ENCODE assay signal across 8 mouse cellular contexts in the genomic region with DNA sequence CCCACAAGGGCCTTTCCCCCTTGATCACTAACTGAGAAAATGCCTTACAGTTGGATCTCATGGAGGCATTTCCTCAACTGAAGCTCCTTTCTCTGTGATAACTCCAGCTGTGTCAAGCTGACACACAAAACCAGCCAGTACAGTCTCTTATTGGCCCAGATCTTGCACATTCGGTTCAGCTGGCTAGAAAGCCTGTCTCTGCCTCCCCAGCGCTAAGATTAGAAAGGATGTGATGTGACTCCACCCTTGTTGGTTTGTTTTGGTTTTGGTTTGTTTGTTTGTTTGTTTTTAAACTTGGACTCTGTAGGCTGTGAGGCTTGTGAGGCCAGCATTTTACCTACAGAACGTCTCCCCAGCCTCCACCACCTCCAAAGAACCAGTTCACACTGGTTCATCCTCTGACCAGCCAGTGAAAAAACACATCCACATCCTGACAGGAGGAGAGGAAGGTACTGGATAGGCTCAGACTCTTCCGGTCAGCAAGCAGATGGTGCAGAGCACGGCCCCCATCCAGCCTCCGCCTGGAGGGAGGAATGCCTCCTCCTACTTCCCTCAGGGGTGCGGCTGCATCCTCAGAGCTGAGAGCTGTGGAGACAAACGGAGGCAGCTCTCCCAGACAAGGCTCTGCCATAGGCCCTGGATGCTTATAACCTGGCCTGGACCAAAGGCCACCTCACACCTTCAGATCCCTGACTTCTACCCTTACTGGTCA. TPM values are rescaled to one million over a fixed set of nuclear protein-coding genes. Genes with fewer than 3 reads are reported as not detected.
DNase-seq lines count a peak whose midpoint lies in the region; ATAC-seq and TF ChIP-seq lines count a peak whose summit lies in the region.

No protein-coding gene starts in this region.

- no peak overlapping the region for H3K9ac ChIP-seq in forebrain, embryonic 11.5 days (ENCODE audit: low read length)
- H3K9ac ChIP-seq in forebrain, postnatal 0 days: no peak overlapping the region
- no peak overlapping the region for H3K9ac ChIP-seq in heart, embryonic 15.5 days
- no peak overlapping the region for H3K9ac ChIP-seq in liver, adult 2 months (ENCODE audit: low read depth, low read length)
- no peak overlapping the region for H3K9ac ChIP-seq in midbrain, embryonic 13.5 days (replicated peaks)

- H3K4me3 ChIP-seq in forebrain, embryonic 11.5 days (ENCODE audit: low read depth, low read length): no peak overlapping the region
- H3K4me3 ChIP-seq in forebrain, postnatal 0 days (ENCODE audit: low read depth, low read length): no peak overlapping the region
- peak overlapping the region; percentile 80 for H3K4me3 ChIP-seq in bone marrow, adult 2 months (replicated peaks; ENCODE audit: control insufficient read depth, low read depth, low read length)
- H3K4me3 ChIP-seq in heart, embryonic 15.5 days: no peak overlapping the region
- H3K4me3 ChIP-seq in liver, adult 2 months (ENCODE audit: insufficient read depth, low read depth, low read length): no peak overlapping the region
- H3K4me3 ChIP-seq in midbrain, embryonic 13.5 days (replicated peaks): no peak overlapping the region

- no peaks in the 10 kb centered on the region for H3K9me3 ChIP-seq in forebrain, embryonic 11.5 days (ENCODE audit: control insufficient read depth, low read length)
- H3K9me3 ChIP-seq in forebrain, postnatal 0 days (ENCODE audit: low read length): no peaks in the 10 kb centered on the region
- no peaks in the 10 kb centered on the region for H3K9me3 ChIP-seq in heart, embryonic 15.5 days (replicated peaks)
- H3K9me3 ChIP-seq in midbrain, embryonic 13.5 days: no peaks in the 10 kb centered on the region

- H3K4me1 ChIP-seq in forebrain, embryonic 11.5 days (replicated peaks; ENCODE audit: control insufficient read depth, insufficient read depth, low read length): peaks cover 4% of the 10 kb centered on the region; the same call in 1 of the 2 replicates
- no peaks in the 10 kb centered on the region for H3K4me1 ChIP-seq in forebrain, postnatal 0 days (ENCODE audit: insufficient read depth)
- peaks cover 8% of the 10 kb centered on the region; the same call in 1 of the 2 replicates for H3K4me1 ChIP-seq in bone marrow, adult 2 months (ENCODE audit: control insufficient read depth, insufficient read depth, low read length)
- peaks cover 9% of the 10 kb centered on the region; the same call in 1 of the 2 replicates for H3K4me1 ChIP-seq in heart, embryonic 15.5 days (replicated peaks)
- H3K4me1 ChIP-seq in liver, adult 2 months (ENCODE audit: control insufficient read depth, insufficient read depth, low read length): no peaks in the 10 kb centered on the region; the same call in 1 of the 2 replicates
- peaks cover 12% of the 10 kb centered on the region; the same call in 1 of the 2 replicates for H3K4me1 ChIP-seq in midbrain, embryonic 13.5 days (replicated peaks)

- WGBS in forebrain, embryonic 11.5 days: 44% methylated on average over 8 of the region's 8 CpGs
- 52% methylated on average over 8 of the region's 8 CpGs for WGBS in forebrain, postnatal 0 days
- 49% methylated on average over 8 of the region's 8 CpGs for WGBS in bone marrow, adult 2 months
- 27% methylated on average over 8 of the region's 8 CpGs for WGBS in heart, embryonic 15.5 days
- 59% methylated on average over 8 of the region's 8 CpGs for WGBS in liver, adult 2 months
- 41% methylated on average over 8 of the region's 8 CpGs for WGBS in midbrain, embryonic 13.5 days

- ATAC-seq in forebrain, embryonic 11.5 days (replicated peaks; ENCODE audit: low FRiP score): 0 out of 2 replicates have a peak, but pooled peaks have one; percentile 15
- no peak for ATAC-seq in forebrain, postnatal 0 days
- ATAC-seq in heart, embryonic 15.5 days (replicated peaks; ENCODE audit: insufficient number of reproducible peaks, insufficient read depth, low FRiP score, low read depth): peak; percentile 80; the same call in 1 of the 2 replicates
- ATAC-seq in midbrain, embryonic 13.5 days: no peak

- no peak for TF ChIP-seq POLR2A in bone marrow, adult 2 months (IDR thresholded peaks at IDR 0.05; ENCODE audit: borderline replicate concordance, control insufficient read depth, low read depth, low read length)
- no peak for TF ChIP-seq POLR2A in liver, adult 2 months (IDR thresholded peaks at IDR 0.05; ENCODE audit: extremely low read depth, insufficient read depth, low read length)

- H3K36me3 ChIP-seq in forebrain, embryonic 11.5 days (ENCODE audit: control insufficient read depth, insufficient read depth, low read length): no peaks in the 10 kb centered on the region
- H3K36me3 ChIP-seq in forebrain, postnatal 0 days (ENCODE audit: insufficient read depth): no peaks in the 10 kb centered on the region
- no peaks in the 10 kb centered on the region for H3K36me3 ChIP-seq in heart, embryonic 15.5 days
- no peaks in the 10 kb centered on the region for H3K36me3 ChIP-seq in liver, adult 2 months (ENCODE audit: control insufficient read depth, insufficient read depth, low read length)
- no peaks in the 10 kb centered on the region for H3K36me3 ChIP-seq in midbrain, embryonic 13.5 days

- DNase-seq in forebrain, embryonic 11.5 days (ENCODE audit: low spot score): peak; percentile 65
- DNase-seq in forebrain, postnatal 0 days: no peak
- no peak for DNase-seq in liver, adult 2 months (ENCODE audit: extremely low read depth, low read depth, low spot score)
- DNase-seq in layer of hippocampus, adult 18-20 months (ENCODE audit: low spot score in 2 of 2): no peak
- DNase-seq in right cerebral cortex, postnatal 36 days (ENCODE audit: low spot score in 2 of 2): no peak

- no peak overlapping the region for H3K27ac ChIP-seq in forebrain, embryonic 11.5 days (ENCODE audit: low read depth, low read length)
- no peak overlapping the region for H3K27ac ChIP-seq in forebrain, postnatal 0 days (ENCODE audit: low read depth, low read length)
- H3K27ac ChIP-seq in bone marrow, adult 2 months (ENCODE audit: control insufficient read depth, insufficient read depth, low read depth, low read length, poor library complexity): peak overlapping the region; percentile 99
- H3K27ac ChIP-seq in heart, embryonic 15.5 days: peak overlapping the region; percentile 72
- H3K27ac ChIP-seq in liver, adult 2 months (replicated peaks; ENCODE audit: insufficient read depth, low read depth, low read length): 0 out of 2 replicates have a peak overlapping the region, but pooled peaks have one; percentile 35
- no peak overlapping the region for H3K27ac ChIP-seq in midbrain, embryonic 13.5 days

- H3K27me3 ChIP-seq in forebrain, embryonic 11.5 days (ENCODE audit: control insufficient read depth, insufficient read depth, low read length): no peaks in the 10 kb centered on the region
- no peaks in the 10 kb centered on the region for H3K27me3 ChIP-seq in forebrain, postnatal 0 days (ENCODE audit: insufficient read depth, low read length)
- no peaks in the 10 kb centered on the region for H3K27me3 ChIP-seq in heart, embryonic 15.5 days
- H3K27me3 ChIP-seq in liver, adult 2 months (ENCODE audit: control insufficient read depth, insufficient read depth, low read length): no peaks in the 10 kb centered on the region
- no peaks in the 10 kb centered on the region for H3K27me3 ChIP-seq in midbrain, embryonic 13.5 days

- H3K79me2 ChIP-seq in liver, adult 2 months (ENCODE audit: control insufficient read depth, insufficient read depth, low read length): no peaks in the 10 kb centered on the region

- TF ChIP-seq CTCF in forebrain, postnatal 0 days (IDR thresholded peaks at IDR 0.05; ENCODE audit: low read depth): no peak
- TF ChIP-seq CTCF in bone marrow, adult 2 months (IDR thresholded peaks at IDR 0.05; ENCODE audit: control insufficient read depth, insufficient read depth, low read length): no peak
- TF ChIP-seq CTCF in liver, adult 2 months (IDR thresholded peaks at IDR 0.05; ENCODE audit: low read depth, low read length): 0 out of 2 replicates have a peak, but pooled peaks have one; percentile 7

- H3K4me2 ChIP-seq in forebrain, embryonic 11.5 days (ENCODE audit: low read depth, low read length, severe bottlenecking): no peak overlapping the region
- no peak overlapping the region for H3K4me2 ChIP-seq in forebrain, postnatal 0 days (ENCODE audit: low read depth)
- no peak overlapping the region for H3K4me2 ChIP-seq in heart, embryonic 15.5 days
- no peak overlapping the region for H3K4me2 ChIP-seq in midbrain, embryonic 13.5 days (replicated peaks)

RNA-seq across cellular contexts. Expression of a gene that starts 9.7 kb away (rescaled TPM):
- 2.5 TPM in 2 replicates for polyA plus RNA-seq in forebrain, embryonic 11.5 days (2014; fragmentation: Nextera tagmentation; extraction: Ambion mirVana)
- 2.3 and 4.1 TPM in 2 replicates for total RNA-seq in forebrain, postnatal 0 days (2014; rRNA removed)
- 1.9 and 2.0 TPM in 2 replicates for polyA plus RNA-seq in forebrain, postnatal 0 days (2015; fragmentation: Nextera tagmentation; extraction: Ambion mirVana)
- polyA plus RNA-seq in bone marrow, adult 2 months (2011; ENCODE audit: insufficient read depth, insufficient read length, low replicate concordance, missing spikeins): 43.0 and 112 TPM in 2 replicates
- polyA plus RNA-seq in heart, embryonic 15.5 days (2015; fragmentation: Nextera tagmentation; extraction: Ambion mirVana): 3.3 and 5.8 TPM in 2 replicates
- 3.0 and 3.6 TPM in 2 replicates for total RNA-seq in liver, adult 2 months (2014; rRNA removed)
- 0.60 and 1.2 TPM in 2 replicates for polyA plus RNA-seq in liver, adult 2 months (2012; rRNA removed)
- 1 to 10 TPM; 2.7 to 3.4 TPM for total RNA-seq in layer of hippocampus, adult 18-20 months (2021)
- polyA plus RNA-seq in midbrain, embryonic 13.5 days (2015; fragmentation: Nextera tagmentation; extraction: Ambion mirVana): 2.3 and 3.0 TPM in 2 replicates

RNA-seq across cellular contexts. Expression of a gene that starts 43.4 kb away (rescaled TPM):
- polyA plus RNA-seq in forebrain, embryonic 11.5 days (2014; fragmentation: Nextera tagmentation; extraction: Ambion mirVana): 252 and 259 TPM in 2 replicates
- 301 and 341 TPM in 2 replicates for total RNA-seq in forebrain, postnatal 0 days (2014; rRNA removed)
- 537 and 561 TPM in 2 replicates for polyA plus RNA-seq in forebrain, postnatal 0 days (2015; fragmentation: Nextera tagmentation; extraction: Ambion mirVana)
- polyA plus RNA-seq in bone marrow, adult 2 months (2011; ENCODE audit: insufficient read depth, insufficient read length, low replicate concordance, missing spikeins): 143 and 180 TPM in 2 replicates
- polyA plus RNA-seq in heart, embryonic 15.5 days (2015; fragmentation: Nextera tagmentation; extraction: Ambion mirVana): 189 and 199 TPM in 2 replicates
- 86.9 and 103 TPM in 2 replicates for total RNA-seq in liver, adult 2 months (2014; rRNA removed)
- polyA plus RNA-seq in liver, adult 2 months (2012; rRNA removed): 24.9 and 27.8 TPM in 2 replicates
- 100 to 1,000 TPM; 177 to 198 TPM for total RNA-seq in layer of hippocampus, adult 18-20 months (2021)
- 339 and 353 TPM in 2 replicates for polyA plus RNA-seq in midbrain, embryonic 13.5 days (2015; fragmentation: Nextera tagmentation; extraction: Ambion mirVana)

RNA-seq across cellular contexts. Expression of a gene that starts 43.5 kb away (rescaled TPM):
- 28.6 and 32.5 TPM in 2 replicates for polyA plus RNA-seq in forebrain, embryonic 11.5 days (2014; fragmentation: Nextera tagmentation; extraction: Ambion mirVana)
- 26.7 and 27.8 TPM in 2 replicates for total RNA-seq in forebrain, postnatal 0 days (2014; rRNA removed)
- 18.8 and 22.5 TPM in 2 replicates for polyA plus RNA-seq in forebrain, postnatal 0 days (2015; fragmentation: Nextera tagmentation; extraction: Ambion mirVana)
- polyA plus RNA-seq in bone marrow, adult 2 months (2011; ENCODE audit: insufficient read depth, insufficient read length, low replicate concordance, missing spikeins): 8.6 and 9.2 TPM in 2 replicates
- polyA plus RNA-seq in heart, embryonic 15.5 days (2015; fragmentation: Nextera tagmentation; extraction: Ambion mirVana): 54.7 and 64.6 TPM in 2 replicates
- 10.2 and 13.7 TPM in 2 replicates for total RNA-seq in liver, adult 2 months (2014; rRNA removed)
- polyA plus RNA-seq in liver, adult 2 months (2012; rRNA removed): 3.4 and 4.2 TPM in 2 replicates
- 100 to 1,000 TPM; 114 to 119 TPM for total RNA-seq in layer of hippocampus, adult 18-20 months (2021)
- 12.9 and 17.0 TPM in 2 replicates for polyA plus RNA-seq in midbrain, embryonic 13.5 days (2015; fragmentation: Nextera tagmentation; extraction: Ambion mirVana)

RNA-seq across cellular contexts. Expression of a gene that starts 59.3 kb away (rescaled TPM):
- polyA plus RNA-seq in forebrain, embryonic 11.5 days (2014; fragmentation: Nextera tagmentation; extraction: Ambion mirVana): not detected in 2 replicates
- 0.15 and 0.48 TPM in 2 replicates for total RNA-seq in forebrain, postnatal 0 days (2014; rRNA removed)
- 0.09 and 0.19 TPM in 2 replicates for polyA plus RNA-seq in forebrain, postnatal 0 days (2015; fragmentation: Nextera tagmentation; extraction: Ambion mirVana)
- not detected in 2 replicates for polyA plus RNA-seq in bone marrow, adult 2 months (2011; ENCODE audit: insufficient read depth, insufficient read length, low replicate concordance, missing spikeins)
- polyA plus RNA-seq in heart, embryonic 15.5 days (2015; fragmentation: Nextera tagmentation; extraction: Ambion mirVana): not detected in 2 replicates
- total RNA-seq in liver, adult 2 months (2014; rRNA removed): not detected in 2 replicates
- 0.07 TPM in 1 of 2 replicates, not detected in the other for polyA plus RNA-seq in liver, adult 2 months (2012; rRNA removed)
- total RNA-seq in layer of hippocampus, adult 18-20 months (2021): not detected
- polyA plus RNA-seq in midbrain, embryonic 13.5 days (2015; fragmentation: Nextera tagmentation; extraction: Ambion mirVana): not detected in 2 replicates

Comparison
In these comparisons a context has a peak if more than half of its experiments do, and no peak if none do; other contexts are left out.
1. ATAC-seq: peak in forebrain, embryonic 11.5 days (single experiment) and heart, embryonic 15.5 days (single experiment); none in forebrain, postnatal 0 days (single experiment) and midbrain, embryonic 13.5 days (single experiment).
2. H3K27ac ChIP-seq: peak in bone marrow, adult 2 months (single experiment), heart, embryonic 15.5 days (single experiment) and liver, adult 2 months (single experiment); none in forebrain, embryonic 11.5 days (single experiment), forebrain, postnatal 0 days (single experiment) and midbrain, embryonic 13.5 days (single experiment).